Mouse (Mus musculus) spleen, adult 2 months (tissue): ENCODE data around the gene Cdh16. TPM values are rescaled to one million over a fixed set of nuclear protein-coding genes. Genes with fewer than 3 reads are reported as not detected.
A peak's percentile ranks its signal among the peaks of the same experiment; 100 is the strongest.

Source experiments
- DNase-seq, 2 experiments: peaks; one replicate each; pipeline versions ENCODE4 v3.0.0 to v3.0.0-alpha.2; 2012 to 2021; ENCODE audit warnings: low spot score in 2 of 2, low read depth in 1 of 2
- H3K27ac ChIP-seq: fragments of 200-500 bp; 2 replicates; pipeline ENCODE4 v1.5.1; 2012; ENCODE audit warnings: low read length, inconsistent platforms; ENCODE audit not compliant: insufficient read depth
- H3K27me3 ChIP-seq: fragments of 200-500 bp; 2 replicates; pipeline ENCODE4 v1.6.1; 2012; ENCODE audit warnings: mild to moderate bottlenecking, moderate library complexity, low read length, inconsistent platforms; ENCODE audit not compliant: control insufficient read depth, insufficient read depth
- H3K36me3 ChIP-seq: fragments of 200-500 bp; 2 replicates; pipeline ENCODE4 v1.6.1; 2012; ENCODE audit warnings: mild to moderate bottlenecking, low read length, inconsistent platforms; ENCODE audit not compliant: control insufficient read depth, insufficient read depth
- H3K4me1 ChIP-seq: fragments of 200-500 bp; 2 replicates; pipeline ENCODE4 v1.6.1; 2011; ENCODE audit warnings: inconsistent platforms; ENCODE audit not compliant: control insufficient read depth, insufficient read depth, insufficient read length
- H3K4me3 ChIP-seq: fragments of 200-500 bp; 2 replicates; pipeline ENCODE4 v1.5.1; 2011; ENCODE audit warnings: mild to moderate bottlenecking, inconsistent platforms; ENCODE audit not compliant: insufficient read depth, insufficient read length; ENCODE audit errors: extremely low read depth
- CTCF ChIP-seq: fragments of 200-500 bp; IDR thresholded peaks from 2 replicates; pipeline ENCODE4 v1.5.1; 2011; ENCODE audit warnings: mild to moderate bottlenecking, inconsistent platforms; ENCODE audit not compliant: insufficient read depth, insufficient read length, insufficient replicate concordance; ENCODE audit errors: extremely low read depth
- POLR2A ChIP-seq: fragments of 200-500 bp; IDR thresholded peaks from 2 replicates; pipeline ENCODE4 v1.6.1; 2011; ENCODE audit warnings: low read depth, low read length, inconsistent platforms
- WGBS: fragments of 180-500 bp; shearing (Covaris S2); methylation state at CpG from one replicate; pipeline ENCODE4 v1.1.7; 2018; 5-methylcytosine and 5-hydroxymethylcytosine counted together
- polyA plus RNA-seq: library from polyadenylated mRNA; depleted of rRNA; stranded (reverse); fragments of >200 nt; gene quantifications from 2 replicates; pipeline ENCODE4 v1.2.3, GENCODE M21; 2012

Gene Cdh16
- polyA plus RNA-seq, 1 experiment = 0.29 TPM

- 60% methylated on average over 21 of the region's 21 CpGs for WGBS
- Histone ChIP-seq H3K27me3 (no peaks in the 10 kb centered on the region), H3K36me3 (peaks cover 8% of the 10 kb centered on the region), H3K27ac (no peak overlapping the region), H3K4me3 (no peak overlapping the region), H3K4me1 (peaks cover 2% of the 10 kb centered on the region; the same call in 1 of the 2 replicates)
- no peak for DNase-seq
- TF ChIP-seq POLR2A = no peak
- TF ChIP-seq CTCF = no peak
These were observed 28.2 kb downstream of the Cdh16 start for GRCm38 (mm10) chr8:104595773-104596536.

- no peak overlapping the region for H3K4me3 ChIP-seq
- H3K4me1 ChIP-seq = peaks cover 2% of the 10 kb centered on the region; the same call in 1 of the 2 replicates
- 95% methylated on average over 19 of the region's 19 CpGs for WGBS
- H3K27ac ChIP-seq = no peak overlapping the region
- DNase-seq = no peak
- TF ChIP-seq POLR2A = no peak
- TF ChIP-seq CTCF = no peak
- no peaks in the 10 kb centered on the region for H3K27me3 ChIP-seq
- peaks cover 8% of the 10 kb centered on the region for H3K36me3 ChIP-seq
These were observed 29.4 kb downstream of the Cdh16 start for GRCm38 (mm10) chr8:104594611-104595362.

GRCm38 (mm10) chr8:104593536-104594325 lies 30.5 kb downstream of the Cdh16 start:
- Histone ChIP-seq H3K4me3 (no peak overlapping the region), H3K27ac (no peak overlapping the region), H3K4me1 (peaks cover 2% of the 10 kb centered on the region; the same call in 1 of the 2 replicates), H3K36me3 (peaks cover 8% of the 10 kb centered on the region), H3K27me3 (no peaks in the 10 kb centered on the region)
- DNase-seq = no peak
- TF ChIP-seq POLR2A (no peak), CTCF (no peak)
- WGBS = 95% methylated on average over 31 of the region's 31 CpGs

GRCm38 (mm10) chr8:104592566-104592965 lies 31.6 kb downstream of the Cdh16 start:
- H3K4me1 ChIP-seq = peaks cover 2% of the 10 kb centered on the region; the same call in 1 of the 2 replicates
- WGBS = 89% methylated on average over 6 of the region's 6 CpGs
- no peak for DNase-seq

GRCm38 (mm10) chr8:104591856-104592255 lies 32.3 kb downstream of the Cdh16 start:
- Histone ChIP-seq H3K36me3 (peaks cover 8% of the 10 kb centered on the region), H3K27me3 (no peaks in the 10 kb centered on the region), H3K4me1 (peaks cover 2% of the 10 kb centered on the region; the same call in 1 of the 2 replicates), H3K4me3 (peak overlapping the region; percentile 96), H3K27ac (peak overlapping the region; percentile 85; the same call in 1 of the 2 replicates)
- 4% methylated on average over 9 of the region's 9 CpGs for WGBS
- no peak for DNase-seq
- no peak for TF ChIP-seq POLR2A
- TF ChIP-seq CTCF = no peak

More at GRCm38 (mm10) chr8:104592566-104592965, 31.6 kb downstream of the Cdh16 start:
- Histone ChIP-seq H3K36me3 (peaks cover 8% of the 10 kb centered on the region), H3K27me3 (no peaks in the 10 kb centered on the region), H3K4me3 (no peak overlapping the region), H3K27ac (no peak overlapping the region)
- TF ChIP-seq CTCF (no peak), POLR2A (no peak)

GRCm38 (mm10) chr8:104591133-104591834 lies 32.9 kb downstream of the Cdh16 start, which contains the start of gene Pdp2:
Gene Pdp2, plus strand, starts transcription at chr8:104591451.
- Histone ChIP-seq H3K4me3 (peak within 1 kb of the TSS; percentile 96), H3K36me3 (peaks cover 8% of the 10 kb centered on the region), H3K27ac (peak within 1 kb of the TSS; percentile 85), H3K4me1 (peaks cover 2% of the 10 kb centered on the region; the same call in 1 of the 2 replicates), H3K27me3 (no peaks in the 10 kb centered on the region)
- peak; percentile 52 for TF ChIP-seq POLR2A
- TF ChIP-seq CTCF = no peak
- WGBS = 1% methylated on average over 44 of the region's 44 CpGs
- peak; percentile 87 to 88 for DNase-seq
